Mouse (Mus musculus) c-Kit-positive CD71-negative TER-119-negative erythroid progenitor cells, embryonic 14.5 days (primary cell): ENCODE data around the gene Mpi.

Source experiments
- DNase-seq: peaks from one replicate; pipeline ENCODE4 v3.0.0-alpha.2; 2013; ENCODE audit warnings: low read depth

The Mpi gene

GRCm38 (mm10) chr9:57561711-57562099 is 9.1 kb upstream of the Mpi start:
- peak; percentile 24 for DNase-seq

DNA sequence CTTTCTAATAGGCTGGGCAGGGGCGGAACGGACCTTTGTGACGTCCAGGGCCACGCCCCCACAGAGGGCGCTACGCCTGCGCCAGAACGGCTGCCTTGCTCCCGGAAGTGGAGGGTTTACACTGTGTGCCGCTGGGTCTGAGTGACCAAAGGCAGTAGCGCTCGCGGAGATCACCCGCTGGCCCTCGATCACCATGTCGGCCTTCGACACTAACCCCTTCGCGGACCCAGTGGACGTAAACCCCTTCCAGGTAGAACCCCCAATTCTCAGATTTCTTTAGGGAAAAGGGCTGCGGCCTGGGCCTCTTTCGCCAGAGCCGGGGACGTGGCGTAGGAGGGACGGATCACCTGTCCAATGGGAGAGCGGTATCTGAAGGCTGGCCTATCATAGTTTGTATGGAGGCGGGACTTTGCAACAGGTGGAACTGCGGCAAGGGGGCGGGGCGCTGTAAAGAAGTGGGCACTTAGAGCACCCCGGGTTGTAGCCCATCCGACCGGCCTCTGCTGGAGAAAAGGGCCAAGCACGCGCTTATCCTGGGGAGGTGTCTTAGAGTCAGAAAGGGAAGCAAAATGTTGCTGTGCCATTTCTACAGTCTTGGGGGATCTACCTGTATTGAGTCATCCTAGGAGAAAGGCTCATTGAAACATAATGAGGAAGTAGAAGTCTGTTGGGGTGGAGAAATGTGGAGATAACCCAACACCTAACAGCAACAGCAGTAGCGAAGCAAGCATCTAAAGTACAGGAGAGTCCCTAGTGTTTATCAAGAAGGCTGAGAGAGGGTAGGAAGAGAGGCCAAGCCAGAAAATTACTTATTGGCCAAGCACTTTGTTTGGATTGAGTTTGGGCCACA is 8.5 kb upstream of the Mpi start, which contains the start of gene Scamp2:
Scamp2 (plus strand) TSS at position 83 of the 850 bp plus-strand sequence.
- DNase-seq = peak; percentile 89

- DNase-seq = no peak
Measured at GRCm38 (mm10) chr9:57560263-57560662, 7.7 kb upstream of the Mpi start.

GRCm38 (mm10) chr9:57559568-57559967 is 7.0 kb upstream of the Mpi start:
- DNase-seq = no peak

DNA sequence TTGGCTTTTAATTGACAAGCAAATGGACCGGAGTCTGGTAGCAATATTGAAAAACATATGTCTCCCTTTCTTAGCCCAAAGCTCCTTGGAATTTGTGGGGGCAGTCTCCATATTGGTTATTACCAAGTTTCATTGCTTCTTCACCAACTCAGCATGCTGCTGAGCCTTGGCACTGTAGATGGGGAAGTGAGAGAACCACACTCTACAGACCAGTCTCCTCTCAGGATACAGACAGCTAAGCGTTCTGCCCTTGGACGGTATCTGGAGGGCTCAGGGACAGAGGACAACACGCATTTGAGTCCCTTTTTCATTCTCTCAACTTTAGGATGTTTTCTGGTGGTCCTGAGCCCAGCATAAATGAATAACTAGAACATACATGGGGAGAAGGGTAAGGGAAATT is 6.1 kb upstream of the Mpi start:
- no peak for DNase-seq

DNA sequence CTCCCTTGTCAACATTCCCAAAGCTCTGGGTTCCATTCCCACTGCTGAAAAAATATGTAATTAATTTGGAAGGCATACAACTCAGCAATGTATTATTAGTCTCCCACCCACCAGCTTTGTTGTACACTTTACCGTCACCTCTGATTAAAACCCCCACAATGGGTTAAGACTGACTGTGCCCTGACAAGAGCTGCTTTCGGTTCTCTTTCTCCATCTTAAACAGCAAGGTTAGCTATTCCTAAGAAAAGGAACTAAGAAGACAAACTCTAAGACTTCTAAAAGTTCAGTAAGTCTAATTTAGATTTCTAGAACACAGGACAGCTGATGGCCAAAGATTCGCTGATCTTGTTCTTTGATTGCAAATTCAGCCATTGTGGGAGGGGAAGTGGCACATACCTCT is 4.7 kb upstream of the Mpi start:
- DNase-seq = no peak

- DNase-seq = no peak
Measured at GRCm38 (mm10) chr9:57554753-57555152, 2.2 kb upstream of the Mpi start.

DNA sequence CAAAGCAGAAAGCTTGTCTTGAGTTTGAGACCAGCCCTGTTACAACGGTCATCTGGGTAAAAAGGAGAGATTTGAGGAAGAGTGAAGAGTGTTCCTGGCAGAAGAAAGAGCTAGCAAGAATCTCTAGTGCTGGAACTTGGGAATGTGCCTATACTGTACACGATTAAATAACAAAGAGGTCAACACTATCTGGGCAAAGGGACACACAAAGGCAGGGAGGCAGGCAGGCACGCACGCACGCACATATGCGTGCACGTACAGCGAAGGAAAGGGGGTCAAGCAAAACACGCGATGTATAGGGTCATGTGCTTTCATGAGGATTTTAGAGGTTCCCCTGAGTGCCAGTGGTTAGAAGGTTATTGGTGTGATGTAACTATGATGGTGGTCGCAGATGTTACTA is 556 bp upstream of the Mpi start:
- DNase-seq = no peak

GRCm38 (mm10) chr9:57550126-57550862 is 2.3 kb downstream of the Mpi start:
- DNase-seq = no peak

DNA sequence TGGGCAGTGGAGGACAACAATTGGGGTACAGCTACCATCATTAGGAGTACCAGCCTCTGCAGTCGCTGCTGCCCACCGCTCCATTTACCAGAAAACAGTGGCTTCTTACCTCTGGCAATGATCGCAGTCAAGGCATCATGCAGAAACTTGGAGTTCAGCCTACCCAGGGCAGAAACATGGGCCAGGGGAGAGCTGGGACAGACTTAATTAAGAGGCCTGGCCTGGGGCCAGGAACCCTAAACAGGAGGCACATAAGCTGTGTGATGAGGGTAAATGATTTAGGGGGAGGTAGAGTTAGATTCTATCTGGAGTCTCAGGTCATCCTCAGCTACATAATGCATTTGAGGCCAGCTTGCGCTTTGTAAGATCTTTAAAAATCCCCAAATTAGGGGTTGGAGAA is 3.4 kb downstream of the Mpi start:
- DNase-seq = no peak

DNA sequence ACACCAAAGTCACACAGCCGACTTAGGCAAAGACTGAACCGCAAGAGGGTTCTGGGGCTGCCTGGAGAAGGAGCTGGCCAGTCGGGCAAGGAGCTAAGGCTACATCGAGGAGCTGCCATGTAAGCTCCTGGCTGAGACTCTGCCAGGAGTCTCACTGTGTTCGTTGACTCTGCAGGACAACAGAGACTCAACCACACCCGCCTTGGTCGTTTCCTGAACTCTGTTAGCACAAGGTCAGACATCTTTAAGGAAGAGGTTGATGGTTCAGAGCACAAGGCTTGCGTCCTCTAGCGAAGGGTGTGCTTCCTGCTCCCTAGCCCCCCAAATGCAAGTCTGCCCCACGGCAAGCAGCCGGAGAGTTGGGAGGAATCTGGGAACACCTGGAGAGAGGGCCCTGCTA is 4.7 kb downstream of the Mpi start:
- DNase-seq = no peak

DNA sequence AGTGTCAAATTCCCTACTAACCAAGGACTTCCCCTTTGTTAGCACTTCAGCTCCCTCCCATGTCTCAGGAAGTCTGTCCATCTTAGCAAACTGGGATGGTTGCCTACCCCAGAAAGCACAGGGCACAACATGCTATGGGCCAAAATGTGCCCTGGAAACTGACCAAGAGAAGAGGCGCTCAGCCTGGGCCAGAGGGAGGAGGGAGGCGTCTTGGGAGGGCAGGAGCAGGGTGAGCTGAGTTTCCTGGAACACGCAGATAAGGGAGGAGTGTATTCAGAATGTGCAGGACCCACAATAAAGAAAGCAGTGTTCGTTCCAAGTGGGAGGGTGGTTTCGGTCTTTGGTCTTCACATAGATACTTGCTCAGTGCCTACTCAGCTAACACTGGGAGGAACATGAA is 5.3 kb downstream of the Mpi start:
- no peak for DNase-seq

- DNase-seq = no peak
Measured at GRCm38 (mm10) chr9:57543951-57544350, 8.6 kb downstream of the Mpi start.

DNA sequence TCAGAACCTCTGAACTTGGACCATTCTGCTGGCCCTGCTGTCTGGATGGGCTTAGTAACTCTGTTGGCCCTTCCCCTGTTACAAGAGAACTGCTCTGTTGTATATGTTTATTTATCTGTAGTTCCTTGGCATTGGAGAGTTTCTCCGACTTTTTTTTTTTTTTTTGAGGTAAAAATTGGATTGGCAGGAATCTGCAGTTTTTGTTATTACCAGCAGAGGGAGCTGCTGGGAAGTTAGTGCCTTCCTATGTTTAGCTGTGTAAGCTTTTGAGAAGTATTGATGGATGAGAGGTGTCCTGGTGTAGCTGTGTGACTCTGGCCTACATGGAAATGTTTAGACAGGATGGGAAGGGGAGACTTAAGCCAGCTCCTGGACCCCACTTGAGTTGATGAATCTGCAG is 11.3 kb downstream of the Mpi start:
- DNase-seq = no peak

GRCm38 (mm10) chr9:57539550-57539949 is 13.0 kb downstream of the Mpi start:
- DNase-seq = no peak

DNA sequence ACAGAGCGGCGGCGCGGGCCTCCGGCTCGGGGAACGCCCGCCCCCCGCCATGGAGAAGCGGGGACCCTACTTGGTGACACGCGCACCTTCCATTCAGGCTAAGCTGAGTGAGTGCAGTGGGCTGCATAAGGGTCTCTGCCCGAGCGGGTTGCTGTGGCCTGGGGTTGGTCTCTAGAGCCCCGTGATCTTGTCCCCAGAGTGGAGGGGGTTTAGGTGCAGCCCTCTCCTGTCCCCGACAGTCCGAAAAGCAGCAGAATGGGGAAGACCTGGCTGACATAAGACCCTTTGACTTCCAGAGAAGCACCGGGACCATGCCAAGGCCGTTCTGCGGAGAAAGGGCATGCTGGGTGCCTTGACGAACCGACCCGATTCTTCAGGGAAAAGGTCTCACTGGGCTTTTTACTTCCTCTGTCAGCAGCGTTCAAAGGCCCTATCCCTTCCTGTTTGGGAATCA is 14.8 kb downstream of the Mpi start:
- no peak for DNase-seq

DNA sequence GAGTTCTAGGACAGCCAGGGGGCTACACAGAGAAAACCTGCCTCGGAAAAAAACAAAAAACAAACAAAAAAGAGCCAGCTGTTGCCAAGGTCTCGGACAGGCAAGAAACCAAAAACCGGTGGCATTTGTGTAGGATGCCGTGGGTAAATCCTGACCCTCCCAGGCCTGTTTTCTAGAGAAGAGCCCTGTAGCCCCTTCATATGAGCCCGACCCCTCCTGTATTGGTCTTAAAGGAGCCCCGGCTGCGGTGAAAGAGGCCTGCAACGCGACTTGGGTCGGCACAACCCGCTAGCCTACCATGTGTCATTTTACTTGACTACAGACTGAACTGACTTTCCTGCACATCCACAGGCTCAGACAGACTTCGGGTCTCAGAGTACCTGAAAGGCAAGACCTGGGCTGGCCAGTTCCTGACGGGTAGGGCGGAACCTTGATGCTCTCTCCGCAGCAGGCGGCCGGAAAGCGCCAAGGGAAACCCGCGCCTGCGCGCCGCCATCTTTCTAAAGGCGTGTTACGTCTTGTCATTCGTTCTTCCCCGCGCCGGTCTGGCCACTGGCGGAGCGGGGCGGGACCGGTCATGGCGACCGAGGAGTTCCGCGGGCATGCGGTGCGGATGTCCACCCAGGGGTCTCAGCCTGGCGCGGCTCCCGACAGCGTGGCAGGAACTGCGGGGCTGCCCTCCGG is 15.4 kb downstream of the Mpi start, which contains the start of gene Fam219b:
Fam219b (plus strand) TSS at position 485 of the 684 bp plus-strand sequence.
- DNase-seq = peak; percentile 79

DNA sequence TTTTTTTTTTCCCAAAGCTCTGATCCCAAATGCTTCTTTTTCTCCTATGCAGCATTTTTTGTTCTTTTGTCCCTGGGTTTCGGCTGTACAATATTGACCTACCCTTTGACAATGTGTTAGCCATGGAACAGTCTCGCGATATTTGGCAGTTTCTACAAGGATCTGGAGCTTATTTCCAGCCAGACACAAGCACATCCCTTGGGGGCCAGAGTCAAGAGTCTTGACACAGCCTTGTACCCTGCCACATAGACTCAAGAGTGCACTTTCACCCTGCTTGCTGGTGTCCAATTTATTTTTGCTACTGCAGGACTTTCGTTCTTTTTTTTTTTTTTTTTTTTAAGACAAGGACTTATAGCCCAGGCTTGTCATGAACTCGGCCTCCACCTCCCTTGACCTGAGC is 16.2 kb downstream of the Mpi start:
- DNase-seq = no peak

- no peak for DNase-seq
Measured at GRCm38 (mm10) chr9:57531946-57532345, 20.6 kb downstream of the Mpi start.

DNA sequence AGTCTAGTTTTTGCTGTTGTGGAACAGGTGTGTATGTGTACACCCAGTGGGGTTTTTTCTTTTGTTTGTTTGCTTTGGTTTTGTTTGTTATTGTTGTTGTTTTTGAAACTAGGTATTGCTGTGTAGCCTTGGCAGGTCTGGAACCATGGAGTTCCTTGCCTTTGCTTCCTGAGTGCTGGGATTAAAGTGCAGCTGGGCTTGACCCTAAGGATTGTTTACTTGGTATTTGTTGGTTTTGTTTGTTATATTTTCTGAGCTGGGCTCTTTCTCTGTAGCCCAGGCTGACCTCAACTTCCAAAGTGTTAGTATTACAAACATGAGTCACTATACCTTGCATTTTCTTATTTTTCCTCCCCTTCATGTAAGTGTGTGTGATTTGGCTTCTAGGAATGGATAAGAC is 26.1 kb downstream of the Mpi start:
- DNase-seq = no peak

GRCm38 (mm10) chr9:57525516-57525915 is 27.0 kb downstream of the Mpi start:
- DNase-seq = no peak

DNA sequence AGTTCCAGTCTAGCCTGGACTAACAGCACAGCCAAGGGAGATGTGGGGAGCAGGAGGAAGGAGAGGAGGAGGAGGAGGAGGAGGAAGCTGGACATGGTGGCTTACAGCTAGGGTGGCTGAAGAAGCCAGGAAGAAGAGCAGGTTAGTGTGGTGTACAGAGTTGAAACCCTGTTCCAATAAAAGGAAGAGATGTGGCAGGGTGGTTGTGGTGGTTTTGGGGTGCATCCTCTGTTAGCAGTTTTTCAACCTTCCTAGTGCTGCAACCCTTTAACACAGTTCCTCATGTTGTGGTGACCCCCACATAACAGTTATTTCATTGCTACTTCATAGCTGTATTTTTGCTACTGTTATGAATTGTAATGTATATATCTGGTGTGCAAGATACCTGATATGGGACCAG is 28.1 kb downstream of the Mpi start:
- DNase-seq = no peak

GRCm38 (mm10) chr9:57523754-57524153 is 28.8 kb downstream of the Mpi start:
- peak; percentile 61 for DNase-seq
